Mouse (Mus musculus) inflammation-experienced regulatory T-cells (primary cell): Measurements from ENCODE around the gene Zfp804b. TPM values are rescaled to one million over a fixed set of nuclear protein-coding genes. Genes with fewer than 3 reads are reported as not detected.

ENCODE experiments used
- polyA plus RNA-seq, 2 experiments: library from polyadenylated mRNA; unstranded; fragments of 100-300 nt; shearing (Covaris generic); gene quantifications; one replicate each; pipeline ENCODE4 v1.2.1; 2017

Zfp804b gene
- under 1 TPM; 0.06 to 0.51 TPM for polyA plus RNA-seq

GRCm38 (mm10) chr5:7344145-7345010, at the start of gene Zfp804b:
TSS of gene Zfp804b (minus strand) at chr5:7344756.

GRCm38 (mm10) chr5:7303819-7304218, 40.7 kb downstream of the Zfp804b start, which contains the start of gene Tex47:
TSS of gene Tex47 (plus strand) at chr5:7304119.

Other genes with a start within 250 kb of the Zfp804b start
- gene Tex47, start 40.6 kb downstream of the Zfp804b start, polyA plus RNA-seq = not detected